Mouse (Mus musculus): ENCODE results near the gene Aim2. TPM values are rescaled to one million over a fixed set of nuclear protein-coding genes. Genes with fewer than 3 reads are reported as not detected.

Aim2 gene
- polyA plus RNA-seq, 1 experiment from 2014 or later = 1.5 TPM

- H3K27ac ChIP-seq = no peak overlapping the region
- H3K9ac ChIP-seq (replicated peaks) = peak overlapping the region; percentile 53; the same call in 1 of the 2 replicates
- H3K36me3 ChIP-seq = no peaks in the 10 kb centered on the region
- under 1% methylated on average over 30 of the region's 31 CpGs for WGBS
- H3K9me3 ChIP-seq = no peaks in the 10 kb centered on the region
- peaks cover 59% of the 10 kb centered on the region for H3K27me3 ChIP-seq
- peaks cover 21% of the 10 kb centered on the region for H3K4me1 ChIP-seq (replicated peaks)
- ATAC-seq (ENCODE audit: insufficient number of reproducible peaks, insufficient read depth, low FRiP score, low TSS enrichment, low read depth) = no peak
- peak overlapping the region; percentile 56 for H3K4me3 ChIP-seq (replicated peaks)
- peak overlapping the region; percentile 95 for H3K4me2 ChIP-seq
Measured at GRCm38 (mm10) chr1:173366701-173367355, 16.1 kb downstream of the Aim2 start.

DNA sequence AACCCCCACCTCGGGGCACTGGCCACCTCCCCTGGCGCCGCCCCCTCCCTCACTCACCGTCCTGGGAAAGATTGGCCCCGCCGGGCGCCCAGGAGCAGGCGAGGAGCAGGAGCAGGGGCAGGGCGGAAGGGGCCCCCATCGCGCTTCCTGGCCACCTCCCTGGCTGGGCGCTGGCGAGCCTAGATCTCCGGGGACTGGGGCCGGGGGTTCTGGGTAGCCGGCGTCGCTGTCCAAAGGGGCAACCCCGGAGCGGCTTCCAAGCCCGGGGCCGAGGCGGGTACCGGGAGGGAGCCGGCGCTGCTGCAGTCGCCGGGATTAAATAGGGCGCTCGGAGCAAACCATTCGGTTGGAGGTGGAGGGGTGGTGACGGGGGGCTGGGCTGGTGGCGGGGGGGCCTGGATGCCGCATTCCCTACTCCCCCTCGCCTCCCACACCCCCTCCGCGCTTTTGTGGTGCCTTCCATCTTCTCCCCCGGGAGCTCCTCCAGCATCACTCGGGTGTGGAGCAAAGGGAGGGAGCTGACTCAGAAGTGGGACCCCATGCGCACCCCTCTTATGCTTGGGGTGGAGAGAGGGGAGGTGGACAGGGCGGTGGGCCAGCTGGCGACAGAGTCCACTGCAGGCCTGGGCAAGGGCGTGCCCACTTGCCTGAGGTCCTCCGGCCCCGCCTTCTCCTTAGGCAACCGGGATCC, 16.8 kb downstream of the Aim2 start, which contains the start of gene Cadm3:
Cadm3 (minus strand) TSS at position 340 of the 691 bp plus-strand sequence.
- peak; percentile 61; the same call in 1 of the 2 replicates for ATAC-seq (ENCODE audit: insufficient number of reproducible peaks, insufficient read depth, low FRiP score, low TSS enrichment, low read depth)
- H3K27ac ChIP-seq = no peak within 1 kb of the TSS
- under 1% methylated on average over 46 of the region's 46 CpGs for WGBS
- H3K27me3 ChIP-seq = peaks cover 59% of the 10 kb centered on the region
- H3K4me1 ChIP-seq (replicated peaks) = peaks cover 21% of the 10 kb centered on the region
- H3K36me3 ChIP-seq = no peaks in the 10 kb centered on the region
- H3K9ac ChIP-seq (replicated peaks) = peak within 1 kb of the TSS; percentile 53; the same call in 1 of the 2 replicates
- H3K4me2 ChIP-seq = peak within 1 kb of the TSS; percentile 95
- H3K9me3 ChIP-seq = no peaks in the 10 kb centered on the region
- H3K4me3 ChIP-seq (replicated peaks) = peak within 1 kb of the TSS; percentile 56

DNA sequence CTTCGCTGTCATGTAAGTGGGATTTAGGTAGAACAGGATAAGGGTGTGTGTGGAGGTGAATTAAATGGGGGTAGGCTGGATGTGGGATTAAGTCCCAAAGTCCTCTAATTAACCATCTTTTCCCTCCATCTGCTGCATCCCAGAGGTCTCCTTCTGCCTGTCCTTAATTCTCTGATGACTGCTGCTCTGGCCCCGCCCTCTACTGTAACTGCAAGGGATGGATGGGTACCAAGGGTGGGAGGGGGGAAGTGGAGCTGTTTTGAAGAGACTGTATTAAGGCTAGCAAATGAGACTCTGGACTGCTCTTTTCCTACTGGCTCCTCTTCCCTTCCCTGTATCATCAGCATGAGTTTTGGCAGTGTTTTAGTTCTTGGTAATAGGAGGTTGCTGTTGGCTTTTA, 18.9 kb downstream of the Aim2 start:
- peaks cover 57% of the 10 kb centered on the region for H3K27me3 ChIP-seq
- no peak overlapping the region for H3K9ac ChIP-seq (replicated peaks)
- no peak overlapping the region for H3K4me2 ChIP-seq
- no peak overlapping the region for H3K4me3 ChIP-seq (replicated peaks)
- ATAC-seq (ENCODE audit: insufficient number of reproducible peaks, insufficient read depth, low FRiP score, low TSS enrichment, low read depth) = no peak
- WGBS = 57% methylated on average over 2 of the region's 2 CpGs
- no peak overlapping the region for H3K27ac ChIP-seq
- no peaks in the 10 kb centered on the region for H3K36me3 ChIP-seq
- peaks cover 21% of the 10 kb centered on the region for H3K4me1 ChIP-seq (replicated peaks)
- no peaks in the 10 kb centered on the region for H3K9me3 ChIP-seq

DNA sequence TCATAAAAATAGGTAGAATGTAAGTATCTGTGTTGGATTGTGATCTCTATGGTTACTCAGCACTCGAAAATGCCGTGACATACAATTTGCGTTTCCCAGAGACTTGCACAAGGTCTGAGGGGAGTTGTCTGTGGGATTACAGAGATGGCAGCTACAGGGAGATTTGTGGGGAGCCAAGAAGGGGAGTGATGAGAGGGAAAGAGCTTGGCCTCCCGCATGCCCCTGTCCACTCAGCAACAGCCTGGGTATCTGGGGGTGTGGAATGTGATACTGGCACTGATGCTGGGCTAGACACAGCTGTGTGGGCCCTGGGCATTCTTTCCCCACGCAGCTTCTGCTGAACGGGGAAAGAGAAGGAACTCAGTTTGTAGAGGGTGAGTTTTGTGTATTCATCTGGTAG, 19.8 kb downstream of the Aim2 start:
- no peak overlapping the region for H3K4me2 ChIP-seq
- H3K9ac ChIP-seq (replicated peaks) = no peak overlapping the region
- H3K36me3 ChIP-seq = no peaks in the 10 kb centered on the region
- WGBS = 71% methylated on average over 6 of the region's 6 CpGs
- H3K9me3 ChIP-seq = no peaks in the 10 kb centered on the region
- no peak overlapping the region for H3K4me3 ChIP-seq (replicated peaks)
- H3K27me3 ChIP-seq = peaks cover 48% of the 10 kb centered on the region
- H3K27ac ChIP-seq = no peak overlapping the region
- H3K4me1 ChIP-seq (replicated peaks) = peaks cover 21% of the 10 kb centered on the region
- ATAC-seq (ENCODE audit: insufficient number of reproducible peaks, insufficient read depth, low FRiP score, low TSS enrichment, low read depth) = no peak

DNA sequence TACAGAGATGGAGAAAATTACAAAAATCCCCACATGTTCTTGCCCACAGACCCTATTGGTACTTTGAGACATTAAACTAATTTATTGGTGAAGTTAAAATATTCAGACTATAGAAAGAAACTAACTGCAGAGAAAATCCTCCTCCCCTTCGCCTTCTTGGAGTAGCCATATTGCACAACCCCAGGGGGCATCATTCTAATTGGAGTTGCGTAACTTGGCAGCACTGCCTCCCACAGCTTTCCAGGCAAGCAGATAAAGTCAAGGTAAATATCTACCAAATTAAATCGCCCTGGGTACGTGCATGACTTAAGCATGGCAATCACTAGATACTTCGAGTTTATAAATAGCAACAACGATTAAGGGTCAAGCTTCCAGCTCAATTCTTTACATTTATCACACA, 20.9 kb downstream of the Aim2 start:
- 78% methylated on average over 6 of the region's 6 CpGs for WGBS
- no peaks in the 10 kb centered on the region for H3K36me3 ChIP-seq
- peaks cover 14% of the 10 kb centered on the region for H3K4me1 ChIP-seq (replicated peaks)
- ATAC-seq (ENCODE audit: insufficient number of reproducible peaks, insufficient read depth, low FRiP score, low TSS enrichment, low read depth) = no peak
- no peak overlapping the region for H3K27ac ChIP-seq
- no peak overlapping the region for H3K4me3 ChIP-seq (replicated peaks)
- no peaks in the 10 kb centered on the region for H3K9me3 ChIP-seq
- H3K9ac ChIP-seq (replicated peaks) = no peak overlapping the region
- peaks cover 37% of the 10 kb centered on the region for H3K27me3 ChIP-seq
- H3K4me2 ChIP-seq = no peak overlapping the region

DNA sequence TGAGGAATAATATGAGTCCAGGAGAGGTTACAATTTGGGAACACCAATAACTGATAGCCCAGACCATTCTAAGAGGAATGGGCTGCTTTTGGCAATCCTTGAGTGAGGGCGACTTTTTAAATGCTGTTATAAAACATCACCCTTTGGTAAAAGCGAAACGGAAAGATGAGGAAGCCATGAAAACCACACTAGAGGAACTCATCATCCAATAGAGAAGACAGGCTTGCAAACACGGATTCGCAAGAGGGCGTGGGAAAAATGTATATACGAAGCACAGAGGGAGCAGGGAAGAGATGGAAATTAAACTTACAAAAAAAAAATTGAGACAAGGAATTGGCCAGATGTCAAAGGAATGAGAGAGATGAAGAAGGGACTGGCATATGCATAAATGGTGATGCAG, 23.3 kb downstream of the Aim2 start:
- H3K9ac ChIP-seq (replicated peaks) = no peak overlapping the region
- no peak for ATAC-seq (ENCODE audit: insufficient number of reproducible peaks, insufficient read depth, low FRiP score, low TSS enrichment, low read depth)
- 79% methylated on average over 7 of the region's 7 CpGs for WGBS
- H3K27me3 ChIP-seq = peaks cover 15% of the 10 kb centered on the region
- no peak overlapping the region for H3K27ac ChIP-seq
- H3K4me1 ChIP-seq (replicated peaks) = no peaks in the 10 kb centered on the region
- no peaks in the 10 kb centered on the region for H3K36me3 ChIP-seq
- H3K4me3 ChIP-seq (replicated peaks) = no peak overlapping the region
- no peaks in the 10 kb centered on the region for H3K9me3 ChIP-seq
- H3K4me2 ChIP-seq = no peak overlapping the region

DNA sequence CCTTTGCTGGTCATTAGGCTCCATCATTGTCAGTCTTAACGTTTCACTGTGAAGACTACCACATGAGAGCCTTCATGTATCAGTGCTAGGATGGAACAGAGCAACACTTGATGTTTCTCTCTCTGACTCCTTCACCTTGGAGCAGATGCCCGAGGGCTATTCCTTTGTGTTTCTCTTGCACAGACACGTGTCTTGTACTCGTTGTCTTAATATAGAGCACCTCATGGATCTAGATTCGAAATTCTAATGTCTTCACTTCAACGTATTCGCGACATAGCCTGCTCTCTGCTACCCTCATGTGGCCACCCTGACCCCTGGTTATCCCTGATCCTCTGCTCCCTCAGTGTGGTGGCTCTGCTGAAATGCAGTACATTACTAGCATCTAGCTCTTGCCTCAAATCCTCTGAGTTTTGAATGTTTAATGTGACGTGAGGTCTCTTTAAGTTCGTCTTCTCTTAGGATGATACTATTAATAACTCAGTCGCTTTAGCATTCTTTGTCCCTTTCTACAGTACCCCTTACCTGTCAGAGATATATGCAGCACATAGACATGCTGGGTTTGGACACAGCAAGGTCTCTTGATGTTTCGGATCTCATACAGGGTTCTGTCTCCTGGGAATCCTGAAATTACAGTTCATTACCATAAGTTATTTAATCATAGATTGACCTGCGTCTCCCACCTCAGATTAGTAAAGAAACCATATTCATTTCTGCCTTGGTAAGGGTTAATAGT, 26.9 kb downstream of the Aim2 start:
- H3K4me1 ChIP-seq (replicated peaks) = no peaks in the 10 kb centered on the region
- no peaks in the 10 kb centered on the region for H3K36me3 ChIP-seq
- 33% methylated on average over 13 of the region's 13 CpGs for WGBS
- no peak overlapping the region for H3K4me2 ChIP-seq
- no peak overlapping the region for H3K27ac ChIP-seq
- no peak overlapping the region for H3K9ac ChIP-seq (replicated peaks)
- ATAC-seq (ENCODE audit: insufficient number of reproducible peaks, insufficient read depth, low FRiP score, low TSS enrichment, low read depth) = no peak
- no peaks in the 10 kb centered on the region; the same call in 1 of the 2 replicates for H3K27me3 ChIP-seq
- no peaks in the 10 kb centered on the region for H3K9me3 ChIP-seq
- no peak overlapping the region for H3K4me3 ChIP-seq (replicated peaks)

DNA sequence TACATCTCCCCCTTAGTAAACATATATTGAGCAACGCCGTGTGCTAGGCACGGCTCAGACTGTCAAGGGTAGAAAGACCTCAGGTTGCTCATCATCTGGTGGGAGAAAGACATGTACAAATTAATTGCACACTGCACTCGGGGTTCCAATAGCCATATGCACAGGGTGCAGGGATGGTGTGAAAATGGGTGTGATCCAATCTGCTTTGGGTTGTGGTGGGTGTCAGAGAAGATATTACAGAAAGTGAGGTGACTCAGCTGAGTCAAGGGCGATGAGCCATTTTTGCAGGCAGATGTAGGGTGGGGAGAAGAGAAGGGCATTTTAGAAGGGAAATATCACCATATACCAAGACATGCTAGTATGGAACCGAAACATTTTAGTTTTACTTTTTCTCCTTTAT, 30.8 kb downstream of the Aim2 start:
- Histone ChIP-seq H3K27ac (no peak overlapping the region), H3K36me3 (no peaks in the 10 kb centered on the region), H3K4me1 (replicated peaks) (no peaks in the 10 kb centered on the region), H3K9me3 (no peaks in the 10 kb centered on the region), H3K4me2 (no peak overlapping the region), H3K4me3 (replicated peaks) (no peak overlapping the region), H3K9ac (replicated peaks) (no peak overlapping the region), H3K27me3 (no peaks in the 10 kb centered on the region; the same call in 1 of the 2 replicates)
- no peak for ATAC-seq (ENCODE audit: insufficient number of reproducible peaks, insufficient read depth, low FRiP score, low TSS enrichment, low read depth)
- WGBS = 84% methylated on average over 6 of the region's 6 CpGs

GRCm38 (mm10) chr1:173389431-173389830, 38.8 kb downstream of the Aim2 start:
- Histone ChIP-seq H3K27me3 (no peaks in the 10 kb centered on the region), H3K4me3 (replicated peaks) (peak overlapping the region; percentile 24), H3K4me2 (peak overlapping the region; percentile 41), H3K9me3 (no peaks in the 10 kb centered on the region), H3K4me1 (replicated peaks) (peaks cover 6% of the 10 kb centered on the region; the same call in 1 of the 2 replicates), H3K9ac (replicated peaks) (no peak overlapping the region), H3K27ac (no peak overlapping the region), H3K36me3 (no peaks in the 10 kb centered on the region)
- no peak for ATAC-seq (ENCODE audit: insufficient number of reproducible peaks, insufficient read depth, low FRiP score, low TSS enrichment, low read depth)
- WGBS = 5% methylated on average over 3 of the region's 3 CpGs

DNA sequence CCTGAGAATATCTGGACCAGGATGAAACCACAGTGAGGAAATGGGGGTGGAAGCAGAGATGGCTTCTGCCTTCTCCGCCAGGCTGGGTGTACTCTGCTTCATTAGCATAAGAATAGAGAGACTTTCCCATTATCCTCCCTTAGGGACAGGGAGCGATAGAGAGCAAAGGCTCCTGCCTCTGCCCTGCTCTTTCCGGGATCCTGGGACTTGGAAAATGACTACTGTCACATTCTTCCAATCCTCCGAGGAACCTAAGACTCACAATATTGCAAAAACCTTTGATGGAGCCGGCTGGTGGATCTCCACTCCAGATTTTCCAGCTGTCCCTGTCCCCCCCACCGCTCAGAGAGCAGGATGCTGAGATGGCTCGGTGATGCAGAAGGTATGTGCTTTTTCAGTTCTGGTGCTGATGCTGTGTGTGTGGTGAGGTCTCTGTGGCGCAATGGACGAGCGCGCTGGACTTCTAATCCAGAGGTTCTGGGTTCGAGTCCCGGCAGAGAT, 39.3 kb downstream of the Aim2 start:
- Histone ChIP-seq H3K27me3 (no peaks in the 10 kb centered on the region), H3K27ac (no peak overlapping the region), H3K4me1 (replicated peaks) (peaks cover 6% of the 10 kb centered on the region; the same call in 1 of the 2 replicates), H3K9me3 (no peaks in the 10 kb centered on the region), H3K4me3 (replicated peaks) (peak overlapping the region; percentile 24), H3K9ac (replicated peaks) (no peak overlapping the region), H3K36me3 (no peaks in the 10 kb centered on the region), H3K4me2 (peak overlapping the region; percentile 41)
- 5% methylated on average over 13 of the region's 13 CpGs for WGBS
- peak; percentile 56; the same call in 1 of the 2 replicates for ATAC-seq (ENCODE audit: insufficient number of reproducible peaks, insufficient read depth, low FRiP score, low TSS enrichment, low read depth)

DNA sequence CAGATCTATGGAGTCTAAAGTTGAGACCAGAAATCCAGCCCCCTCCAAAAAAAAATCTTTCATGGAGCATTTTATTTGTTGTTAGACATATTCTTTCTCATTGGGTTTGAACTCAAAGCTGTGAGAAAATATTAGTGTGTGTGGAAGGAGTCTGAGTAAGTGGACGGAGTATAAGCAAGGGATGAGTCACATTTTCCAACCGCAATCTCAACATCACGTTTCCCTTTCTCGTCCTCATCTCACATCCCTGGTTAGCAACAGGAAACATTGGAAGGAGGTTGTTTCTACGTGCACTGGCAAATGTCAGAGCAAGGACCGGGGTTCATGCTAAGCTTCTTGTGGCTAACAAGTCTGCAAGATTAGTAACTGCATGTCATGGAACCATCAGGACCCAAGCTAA, 41.1 kb downstream of the Aim2 start:
- Histone ChIP-seq H3K27me3 (no peaks in the 10 kb centered on the region), H3K36me3 (no peaks in the 10 kb centered on the region), H3K9me3 (no peaks in the 10 kb centered on the region), H3K4me3 (replicated peaks) (no peak overlapping the region), H3K4me1 (replicated peaks) (peaks cover 6% of the 10 kb centered on the region; the same call in 1 of the 2 replicates), H3K9ac (replicated peaks) (no peak overlapping the region), H3K4me2 (no peak overlapping the region), H3K27ac (no peak overlapping the region)
- no peak for ATAC-seq (ENCODE audit: insufficient number of reproducible peaks, insufficient read depth, low FRiP score, low TSS enrichment, low read depth)
- 87% methylated on average over 6 of the region's 6 CpGs for WGBS

Data from limb, embryonic 12.5 days (tissue).